Mouse (Mus musculus) adrenal gland, postnatal 25 days (tissue): Measurements from ENCODE around the gene Olfr767. TPM values are rescaled to one million over a fixed set of nuclear protein-coding genes. Genes with fewer than 3 reads are reported as not detected.
"Not testable (repeated sequence)": the region's sequence is repeated elsewhere in the genome, so short reads cannot be mapped to it uniquely, and the experiment has no call there.

Experiments
- DNase-seq: peaks from one replicate; pipeline ENCODE4 v3.0.0; 2021; ENCODE audit warnings: mixed read lengths
- long read RNA-seq: library from polyadenylated mRNA; stranded (forward); transcript quantifications from one replicate; pipeline ENCODE4 v2.0.0, GENCODE M21; 2021
- total RNA-seq: library from RNA; stranded (reverse); gene quantifications from 2 replicates; pipeline ENCODE4 v1.2.3, GENCODE M21; 2021

The Olfr767 gene
- not detected in 2 replicates for total RNA-seq
- long read RNA-seq: 0 reads

DNA sequence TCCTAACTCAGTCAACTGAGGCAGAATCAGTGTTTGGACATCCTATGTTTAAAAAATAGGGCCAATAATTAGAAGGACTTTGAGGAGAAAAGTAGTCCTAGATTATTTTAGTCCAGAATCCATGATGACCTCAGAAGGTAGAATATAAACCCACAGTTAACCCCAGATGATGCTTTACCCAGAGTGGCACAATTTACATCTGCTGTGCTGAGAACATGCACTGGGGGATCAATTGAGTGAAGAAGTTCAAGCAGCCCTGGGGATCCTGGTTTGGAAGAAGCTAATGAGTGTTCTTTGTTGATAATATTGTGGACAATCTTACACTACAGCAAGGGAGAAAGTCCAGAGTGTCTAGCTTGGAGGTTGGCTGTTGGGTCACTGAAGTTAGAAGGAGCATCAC is at the start of gene Olfr767:
Gene Olfr767, minus strand, starts transcription at position 101 of the 400 bp plus-strand sequence.
- DNase-seq: not testable (repeated sequence)

- DNase-seq: no peak
Observed at GRCm38 (mm10) chr10:129117761-129118160, 35.1 kb upstream of the Olfr767 start, which contains the start of gene Olfr769. Olfr769 (minus strand) TSS chr10:129117861.

DNA sequence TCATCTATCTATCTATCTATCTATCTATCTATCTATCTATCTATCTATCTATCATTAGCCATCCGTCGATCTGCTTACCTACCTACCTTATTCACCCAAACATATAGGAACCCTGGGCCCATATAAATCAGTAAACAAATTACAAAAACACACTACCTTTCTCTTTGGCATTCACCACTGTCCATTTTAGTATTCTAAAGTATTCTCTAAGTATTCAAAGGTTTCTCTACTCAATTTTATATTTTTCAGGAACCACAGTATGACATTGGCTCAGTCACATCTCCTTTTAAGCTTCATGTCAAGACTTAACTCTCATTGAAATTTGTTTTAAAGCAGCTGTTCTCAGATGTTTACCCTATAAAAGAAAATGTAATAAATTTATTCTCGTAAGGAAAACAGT is 32.4 kb upstream of the Olfr767 start:
- DNase-seq: no peak

GRCm38 (mm10) chr10:129101231-129101630 is 18.5 kb upstream of the Olfr767 start:
- no peak for DNase-seq

- DNase-seq: no peak
Observed at GRCm38 (mm10) chr10:129099275-129099674, 16.6 kb upstream of the Olfr767 start, which contains the start of gene Olfr768. Olfr768 (minus strand) TSS chr10:129099375.

DNA sequence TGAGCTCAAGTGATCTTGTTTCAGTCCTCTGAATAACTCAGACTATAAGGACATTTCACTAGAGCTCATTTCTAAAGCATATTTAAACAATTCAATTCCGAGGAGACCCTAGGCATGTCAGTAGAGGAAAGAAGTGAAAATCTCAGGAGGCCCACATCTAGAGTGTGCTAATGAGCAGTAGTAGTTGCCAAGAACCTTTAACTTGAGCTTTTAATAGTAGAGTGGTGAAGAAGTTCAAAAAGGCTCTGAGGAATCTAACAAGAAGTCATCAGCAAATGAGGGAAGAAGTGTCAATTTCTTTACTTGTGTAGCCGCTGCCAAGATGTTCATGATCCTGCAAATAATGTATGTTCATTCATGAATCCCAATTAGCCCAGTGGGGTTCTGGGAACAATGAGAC is 13.8 kb downstream of the Olfr767 start, which contains the start of gene Olfr766-ps1:
Gene Olfr766-ps1, minus strand, starts transcription at position 101 of the 400 bp plus-strand sequence.
- no peak for DNase-seq

DNA sequence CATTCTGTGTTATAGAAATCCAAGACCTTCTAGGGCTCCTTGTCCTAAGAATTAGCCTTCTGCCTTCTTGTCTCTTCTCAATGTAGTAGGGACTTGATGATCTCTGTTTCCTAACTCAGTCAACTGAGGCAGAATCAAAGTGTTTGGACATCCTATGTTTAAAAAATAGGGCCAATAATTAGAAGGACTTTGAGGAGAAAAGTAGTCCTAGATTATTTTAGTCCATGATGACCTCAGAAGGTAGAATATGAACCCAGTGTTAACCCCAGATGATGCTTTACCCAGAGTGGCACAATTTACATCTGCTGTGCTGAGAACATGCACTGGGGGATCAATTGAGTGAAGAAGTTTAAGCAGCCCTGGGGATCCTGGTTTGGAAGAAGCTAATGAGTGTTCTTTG is 32.8 kb downstream of the Olfr767 start, which contains the start of gene Olfr765:
Gene Olfr765, minus strand, starts transcription at position 101 of the 400 bp plus-strand sequence.
- not testable (repeated sequence) for DNase-seq

DNA sequence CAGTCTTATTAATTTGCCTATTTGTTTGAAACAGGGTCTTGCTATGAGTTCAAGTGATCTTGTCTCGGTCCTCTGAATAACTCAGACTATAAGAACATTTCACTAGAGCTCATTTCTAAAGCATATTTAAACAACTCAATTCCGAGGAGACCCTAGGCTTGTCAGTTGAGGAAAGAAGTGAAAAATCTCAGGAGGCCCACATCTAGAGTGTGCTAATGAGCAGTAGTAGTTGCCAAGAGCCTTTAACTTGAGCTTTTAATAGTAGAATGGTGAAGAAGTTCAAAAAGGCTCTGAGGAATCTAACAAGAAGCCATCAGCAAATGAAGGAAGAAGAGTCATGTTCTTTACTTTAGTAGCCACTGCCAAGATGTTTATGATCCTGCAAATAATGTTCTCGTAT is 42.9 kb downstream of the Olfr767 start, which contains the start of gene Olfr764-ps1:
Gene Olfr764-ps1, minus strand, starts transcription at position 101 of the 400 bp plus-strand sequence.
- no peak for DNase-seq

DNA sequence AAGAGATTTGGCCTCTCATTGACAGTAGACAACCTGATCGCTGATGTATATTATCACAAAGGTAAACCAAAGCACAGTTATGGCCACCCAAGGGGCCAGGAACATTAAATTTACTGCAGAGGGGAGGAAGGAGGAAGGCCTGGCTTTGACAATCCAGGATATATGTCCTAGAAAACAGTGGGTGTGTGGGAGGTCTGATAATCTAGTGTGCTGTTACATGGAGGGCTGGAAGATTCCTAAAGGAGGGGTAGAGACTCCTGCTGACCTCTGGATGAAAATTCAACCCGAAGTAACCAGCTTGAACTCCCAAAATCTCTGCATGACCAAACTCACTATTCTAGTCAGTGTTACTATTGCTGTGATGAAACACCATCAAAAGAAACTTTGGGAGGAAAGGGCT is 54.4 kb downstream of the Olfr767 start:
- no peak for DNase-seq

- DNase-seq: peak; percentile 31
Observed at GRCm38 (mm10) chr10:129026018-129026662, 56.6 kb downstream of the Olfr767 start.

Other genes starting within 250 kb of the Olfr767 start
- 1.5 and 1.9 TPM in 2 replicates for gene Gdf11, start 191.2 kb downstream of the Olfr767 start, total RNA-seq
- gene Cd63, start 181.9 kb downstream of the Olfr767 start, total RNA-seq: 238 and 302 TPM in 2 replicates
- 7.7 and 15.9 TPM in 2 replicates for gene Rdh5, start 160.0 kb downstream of the Olfr767 start, total RNA-seq
- 189 and 195 TPM in 2 replicates for gene Bloc1s1, start 158.9 kb downstream of the Olfr767 start, total RNA-seq
- gene Itga7, start 149.1 kb downstream of the Olfr767 start, total RNA-seq: 9.6 and 10.2 TPM in 2 replicates
- gene Mettl7b, start 121.9 kb downstream of the Olfr767 start, total RNA-seq: 5.7 TPM in 1 of 2 replicates, not detected in the other
- not detected in 2 replicates for gene Olfr9, start 93.5 kb downstream of the Olfr767 start, total RNA-seq
- not detected in 2 replicates for gene Olfr763, start 72.1 kb downstream of the Olfr767 start, total RNA-seq
- gene Olfr764-ps1, start 43.0 kb downstream of the Olfr767 start, total RNA-seq: not detected in 2 replicates
- gene Olfr765, start 32.9 kb downstream of the Olfr767 start, total RNA-seq: not detected in 2 replicates
- gene Olfr766-ps1, start 13.9 kb downstream of the Olfr767 start, total RNA-seq: not detected in 2 replicates
- gene Olfr768, start 16.5 kb upstream of the Olfr767 start, total RNA-seq: not detected in 2 replicates
- not detected in 2 replicates for gene Olfr769, start 35.0 kb upstream of the Olfr767 start, total RNA-seq
- gene Olfr770, start 56.1 kb upstream of the Olfr767 start, total RNA-seq: not detected in 2 replicates
- not detected in 2 replicates for gene Olfr771, start 81.8 kb upstream of the Olfr767 start, total RNA-seq
- gene Olfr772, start 95.0 kb upstream of the Olfr767 start, total RNA-seq: not detected in 2 replicates
- not detected in 2 replicates for gene Olfr773, start 104.5 kb upstream of the Olfr767 start, total RNA-seq
- not detected in 2 replicates for gene Olfr774, start 153.3 kb upstream of the Olfr767 start, total RNA-seq
- gene Olfr775, start 165.5 kb upstream of the Olfr767 start, total RNA-seq: not detected in 2 replicates
- gene Olfr776, start 176.2 kb upstream of the Olfr767 start, total RNA-seq: not detected in 2 replicates
- not detected in 2 replicates for gene Olfr777, start 188.6 kb upstream of the Olfr767 start, total RNA-seq
- not detected in 2 replicates for gene Olfr780, start 235.2 kb upstream of the Olfr767 start, total RNA-seq
- gene Olfr781, start 245.9 kb upstream of the Olfr767 start, total RNA-seq: not detected in 2 replicates